Mouse (Mus musculus) retina, adult 2 months (tissue): ENCODE measurements at regions not wholly inside any gene's neighbourhood (a gene's known extent, or its start where the extent isn't known, plus 50 kb on each side); places are given as distances from the start of the nearest gene placed in this dataset.

Experiments
- DNase-seq: peaks from one replicate; pipeline ENCODE4 v3.0.0-alpha.2; 2012; ENCODE audit warnings: low read depth, low spot score

GRCm38 (mm10) chr5:64648492-64648891 lies 154.7 kb upstream of the Klf3 start:
- DNase-seq = no peak

GRCm38 (mm10) chr5:64651407-64651806 lies 151.8 kb upstream of the Klf3 start:
- DNase-seq = no peak

GRCm38 (mm10) chr5:64653764-64654163 lies 149.4 kb upstream of the Klf3 start:
- DNase-seq = no peak

GRCm38 (mm10) chr5:64655286-64655685 lies 147.9 kb upstream of the Klf3 start:
- no peak for DNase-seq

- no peak for DNase-seq
These were observed 141.2 kb upstream of the Klf3 start for GRCm38 (mm10) chr5:64661959-64662358.

GRCm38 (mm10) chr5:64662476-64662875 lies 140.7 kb upstream of the Klf3 start:
- DNase-seq = no peak

GRCm38 (mm10) chr5:64663766-64664165 lies 139.4 kb upstream of the Klf3 start:
- DNase-seq = no peak

GRCm38 (mm10) chr5:64665064-64665463 lies 138.1 kb upstream of the Klf3 start:
- no peak for DNase-seq

- no peak for DNase-seq
These were observed 136.9 kb upstream of the Klf3 start for GRCm38 (mm10) chr5:64666256-64666655.

GRCm38 (mm10) chr5:64667053-64667452 lies 136.1 kb upstream of the Klf3 start:
- no peak for DNase-seq

GRCm38 (mm10) chr5:64673861-64674260 lies 129.3 kb upstream of the Klf3 start:
- DNase-seq = no peak

GRCm38 (mm10) chr5:64676214-64676945 lies 126.8 kb upstream of the Klf3 start:
- DNase-seq = no peak

GRCm38 (mm10) chr5:64676946-64677588 lies 126.1 kb upstream of the Klf3 start:
- no peak for DNase-seq

GRCm38 (mm10) chr5:64678706-64679105 lies 124.5 kb upstream of the Klf3 start:
- DNase-seq = no peak

GRCm38 (mm10) chr5:64679996-64680625 lies 123.1 kb upstream of the Klf3 start:
- DNase-seq = no peak

GRCm38 (mm10) chr5:64681161-64681560 lies 122.0 kb upstream of the Klf3 start:
- DNase-seq = no peak

- no peak for DNase-seq
These were observed 120.8 kb upstream of the Klf3 start for GRCm38 (mm10) chr5:64682326-64682845.

- no peak for DNase-seq
These were observed 119.8 kb upstream of the Klf3 start for GRCm38 (mm10) chr5:64683419-64683818.

- no peak for DNase-seq
These were observed 118.9 kb upstream of the Klf3 start for GRCm38 (mm10) chr5:64684275-64684674.

- no peak for DNase-seq
These were observed 113.0 kb upstream of the Klf3 start for GRCm38 (mm10) chr5:64690148-64690547.

GRCm38 (mm10) chr5:64691406-64692100 lies 111.6 kb upstream of the Klf3 start:
- DNase-seq = no peak

GRCm38 (mm10) chr5:64692335-64692734 lies 110.9 kb upstream of the Klf3 start:
- DNase-seq = no peak
